Comparison of ENCODE assay signal across 8 mouse cellular contexts in genomic region chr15:5242241-5243035, GRCm38 (mm10). TPM values are rescaled to one million over a fixed set of nuclear protein-coding genes. Genes with fewer than 3 reads are reported as not detected.
A peak's percentile ranks its signal among the peaks of the same experiment; 100 is the strongest.
DNase-seq lines count a peak whose midpoint lies in the region; ATAC-seq lines count a peak whose summit lies in the region.

No protein-coding gene starts in this region.

- H3K27ac ChIP-seq in embryonic facial prominence, embryonic 12.5 days: no peak overlapping the region
- peak overlapping the region; percentile 48 for H3K27ac ChIP-seq in heart, embryonic 16.5 days (ENCODE audit: low read length)
- no peak overlapping the region for H3K27ac ChIP-seq in limb, embryonic 12.5 days

- peaks cover 18% of the 10 kb centered on the region for H3K4me1 ChIP-seq in embryonic facial prominence, embryonic 12.5 days
- H3K4me1 ChIP-seq in heart, embryonic 16.5 days (ENCODE audit: control insufficient read depth, insufficient read depth, low read length): peaks cover 28% of the 10 kb centered on the region
- peaks cover 27% of the 10 kb centered on the region for H3K4me1 ChIP-seq in limb, embryonic 12.5 days (replicated peaks)

- 2% methylated on average over 61 of the region's 61 CpGs for WGBS in embryonic facial prominence, embryonic 12.5 days
- 3% methylated on average over 61 of the region's 61 CpGs for WGBS in heart, embryonic 16.5 days
- 2% methylated on average over 61 of the region's 61 CpGs for WGBS in limb, embryonic 12.5 days

- peak overlapping the region; percentile 50 for H3K9ac ChIP-seq in embryonic facial prominence, embryonic 12.5 days
- H3K9ac ChIP-seq in heart, embryonic 16.5 days (ENCODE audit: low read length): peak overlapping the region; percentile 74
- H3K9ac ChIP-seq in limb, embryonic 12.5 days (replicated peaks): peak overlapping the region; percentile 59

- peak overlapping the region; percentile 99 for H3K4me2 ChIP-seq in embryonic facial prominence, embryonic 12.5 days (replicated peaks)
- peak overlapping the region; percentile 99 for H3K4me2 ChIP-seq in heart, embryonic 16.5 days (ENCODE audit: low read depth, low read length)
- H3K4me2 ChIP-seq in limb, embryonic 12.5 days: peak overlapping the region; percentile 98

- DNase-seq in cerebellum, postnatal 25 days: peak; percentile 31 to 34
- DNase-seq in cerebellum, adult 11-12 months: no peak
- peak; percentile 20 for DNase-seq in ES-CJ7 (ENCODE audit: low read depth, low spot score)
- DNase-seq in naive thymus-derived CD4-positive, alpha-beta T cell, adult 2 months (ENCODE audit: low read depth): peak; percentile 59
- DNase-seq in thymus, postnatal 10 days (ENCODE audit: low spot score in 2 of 2): peak; percentile 39 to 42

- ATAC-seq in embryonic facial prominence, embryonic 12.5 days (ENCODE audit: insufficient number of reproducible peaks, insufficient read depth, low FRiP score, low TSS enrichment): 0 out of 2 replicates have a peak, but pooled peaks have one; percentile 19
- peak; percentile 19; the same call in 1 of the 2 replicates for ATAC-seq in heart, embryonic 16.5 days (replicated peaks; ENCODE audit: extremely low read depth, insufficient read depth, low FRiP score)
- peak; percentile 28; the same call in 1 of the 2 replicates for ATAC-seq in limb, embryonic 12.5 days (ENCODE audit: insufficient number of reproducible peaks, insufficient read depth, low FRiP score, low TSS enrichment, low read depth)

- H3K4me3 ChIP-seq in embryonic facial prominence, embryonic 12.5 days: peak overlapping the region; percentile 61
- H3K4me3 ChIP-seq in heart, embryonic 16.5 days (ENCODE audit: low read length): peak overlapping the region; percentile 66
- H3K4me3 ChIP-seq in limb, embryonic 12.5 days (replicated peaks): peak overlapping the region; percentile 54

- no peaks in the 10 kb centered on the region for H3K9me3 ChIP-seq in embryonic facial prominence, embryonic 12.5 days
- no peaks in the 10 kb centered on the region for H3K9me3 ChIP-seq in heart, embryonic 16.5 days (replicated peaks; ENCODE audit: control insufficient read depth, low read length)
- no peaks in the 10 kb centered on the region for H3K9me3 ChIP-seq in limb, embryonic 12.5 days

- no peaks in the 10 kb centered on the region for H3K36me3 ChIP-seq in embryonic facial prominence, embryonic 12.5 days
- H3K36me3 ChIP-seq in heart, embryonic 16.5 days (ENCODE audit: control insufficient read depth, insufficient read depth): no peaks in the 10 kb centered on the region
- no peaks in the 10 kb centered on the region for H3K36me3 ChIP-seq in limb, embryonic 12.5 days

- H3K27me3 ChIP-seq in embryonic facial prominence, embryonic 12.5 days: peaks cover 33% of the 10 kb centered on the region
- H3K27me3 ChIP-seq in heart, embryonic 16.5 days (ENCODE audit: control insufficient read depth, insufficient read depth, low read length): peaks cover 21% of the 10 kb centered on the region
- peaks cover 41% of the 10 kb centered on the region for H3K27me3 ChIP-seq in limb, embryonic 12.5 days

RNA-seq across cellular contexts. Expression of gene Ptger4, which starts 1.5 kb away (rescaled TPM):
- 3.7 and 4.0 TPM in 2 replicates for polyA plus RNA-seq in embryonic facial prominence, embryonic 12.5 days (2016; fragmentation: Nextera tagmentation; extraction: Ambion mirVana)
- polyA plus RNA-seq in heart, embryonic 16.5 days (2015; fragmentation: Nextera tagmentation; extraction: Ambion mirVana): 5.2 and 6.7 TPM in 2 replicates
- 1.8 and 2.3 TPM in 2 replicates for polyA plus RNA-seq in limb, embryonic 12.5 days (2016; fragmentation: Nextera tagmentation; extraction: Ambion mirVana)

RNA-seq across cellular contexts. Expression of gene Ttc33, which starts 57.1 kb away (rescaled TPM):
- polyA plus RNA-seq in embryonic facial prominence, embryonic 12.5 days (2016; fragmentation: Nextera tagmentation; extraction: Ambion mirVana): 42.6 and 43.0 TPM in 2 replicates
- 33.3 and 36.3 TPM in 2 replicates for polyA plus RNA-seq in heart, embryonic 16.5 days (2015; fragmentation: Nextera tagmentation; extraction: Ambion mirVana)
- polyA plus RNA-seq in limb, embryonic 12.5 days (2016; fragmentation: Nextera tagmentation; extraction: Ambion mirVana): 38.1 and 40.9 TPM in 2 replicates
